Mouse (Mus musculus) frontal cortex, postnatal 14 days (tissue): ENCODE measurements around the gene Naif1.

ENCODE experiments used
- DNase-seq, 2 experiments: peaks; one replicate each; pipeline ENCODE4 v3.0.0; 2022; ENCODE audit warnings: low spot score in 2 of 2

The Naif1 gene

DNA sequence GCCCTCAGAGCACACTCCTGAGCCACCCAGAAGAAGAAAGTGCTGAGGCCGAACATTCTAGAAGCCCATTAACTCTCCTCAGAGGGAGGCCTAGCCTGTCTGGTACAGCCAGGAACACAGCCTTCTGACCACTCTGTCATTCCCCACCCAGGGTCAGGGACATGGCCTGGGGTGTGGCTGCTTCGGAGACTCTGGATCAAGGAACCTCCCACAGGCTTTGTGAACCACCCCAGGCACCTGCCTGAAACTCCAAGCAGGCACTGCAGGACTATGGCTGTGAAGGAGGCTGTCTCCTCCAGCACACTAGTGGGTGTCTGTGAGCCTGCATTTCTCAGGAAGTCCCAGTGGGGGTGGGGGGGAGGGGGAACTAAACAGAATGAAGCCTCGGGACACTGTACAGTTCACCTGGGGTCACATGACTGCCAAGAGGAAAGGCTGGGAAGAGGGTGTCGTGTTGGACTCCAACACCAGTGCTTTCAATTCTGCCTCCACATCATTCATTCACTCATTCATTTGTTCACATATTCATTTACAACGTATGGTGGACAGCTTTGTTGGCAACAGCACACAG, 51.6 kb downstream of the Naif1 start:
- DNase-seq: no peak

DNA sequence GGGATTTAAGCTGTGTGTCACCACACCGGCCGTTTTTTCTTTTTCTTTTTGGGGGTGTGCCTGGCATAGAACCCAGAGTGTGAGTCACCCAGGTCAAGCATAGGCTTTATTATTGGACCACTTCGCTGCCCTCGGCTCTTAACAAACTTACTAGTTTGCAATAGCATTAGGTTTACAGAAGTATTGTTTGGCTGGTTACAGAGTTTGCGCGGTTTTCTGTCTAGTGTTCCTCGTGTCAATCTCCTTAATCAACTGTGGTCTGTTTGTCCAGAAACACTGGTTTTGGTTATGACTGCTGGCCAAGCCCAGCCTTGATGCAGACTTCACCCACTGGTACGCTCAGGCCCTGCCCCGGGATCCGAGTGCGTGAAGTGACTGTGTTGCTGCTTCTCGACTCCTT, 52.6 kb downstream of the Naif1 start:
- DNase-seq: no peak

DNA sequence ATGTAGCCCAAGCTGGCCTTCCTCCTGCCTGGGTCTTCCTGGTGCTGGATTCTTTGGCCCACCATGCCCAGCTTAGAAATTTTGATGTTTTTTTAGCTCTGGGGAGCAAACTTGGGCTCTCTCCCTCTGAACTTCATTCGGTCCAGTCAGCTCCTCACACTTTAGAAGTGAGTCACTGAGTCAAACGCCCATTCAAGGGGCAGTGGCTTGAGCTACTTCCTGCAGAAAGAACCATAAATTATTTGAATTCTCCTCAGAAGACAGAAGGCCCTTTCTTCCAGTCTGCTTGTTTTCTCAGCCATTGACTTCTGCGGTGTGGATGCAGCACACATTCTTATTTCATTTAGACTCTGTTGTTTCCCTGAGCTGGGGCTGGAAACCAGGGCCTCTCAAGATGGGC, 53.3 kb downstream of the Naif1 start:
- no peak for DNase-seq

DNA sequence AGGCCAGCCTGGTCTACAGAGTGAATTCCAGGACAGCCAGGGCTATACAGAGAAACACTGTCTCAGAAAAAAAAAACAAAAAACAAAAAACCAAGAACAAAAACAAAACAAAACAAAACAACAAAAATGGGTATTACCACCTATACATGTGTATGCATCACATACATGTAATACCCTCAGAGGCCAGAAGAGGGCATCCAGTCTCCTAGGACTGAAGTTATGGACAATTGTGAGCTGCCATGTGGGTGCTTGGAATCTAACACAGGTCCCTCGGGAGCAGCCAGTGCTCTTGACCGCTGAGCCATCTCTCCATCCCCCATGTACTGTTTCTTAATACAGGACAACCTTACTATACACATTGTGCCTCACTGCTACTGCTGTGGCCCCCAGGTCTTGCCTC, 55.3 kb downstream of the Naif1 start:
- no peak for DNase-seq
